Mouse (Mus musculus): ENCODE results near the gene Cutc. TPM values are rescaled to one million over a fixed set of nuclear protein-coding genes. Genes with fewer than 3 reads are reported as not detected.

Gene Cutc
- polyA plus RNA-seq, 1 experiment from 2014 or later, result 13.7 TPM

DNA sequence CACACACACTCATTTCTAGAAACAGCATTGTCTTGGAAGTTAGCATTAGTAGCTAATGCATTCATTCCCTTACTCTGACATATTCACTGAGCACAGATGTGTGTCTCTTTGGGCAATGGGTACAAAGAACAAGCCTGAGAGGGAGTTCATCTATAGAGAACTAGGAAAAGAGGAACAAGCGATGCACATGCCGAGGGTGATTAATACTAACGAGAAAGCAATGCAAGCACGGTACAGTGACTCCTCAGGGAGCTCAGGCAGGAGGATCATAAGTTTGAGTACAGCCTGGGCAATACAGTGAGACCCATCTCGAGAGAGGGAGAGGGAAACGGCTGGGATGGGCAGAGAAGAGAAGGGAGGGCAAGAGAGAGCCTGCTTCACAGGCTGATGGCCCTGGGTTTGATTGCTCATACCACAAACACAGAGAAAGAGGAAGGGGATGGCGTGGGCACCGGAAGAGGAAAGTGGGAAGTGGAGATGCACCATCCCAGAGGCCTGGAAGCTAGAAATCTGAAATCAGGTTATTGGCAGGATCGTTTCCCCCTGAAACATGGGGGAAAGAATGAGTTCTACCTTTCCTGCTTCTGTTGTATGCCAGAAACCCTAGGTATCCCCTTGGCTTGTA, 48.7 kb downstream of the Cutc start:
- no peaks in the 10 kb centered on the region for H3K9me3 ChIP-seq
- H3K4me1 ChIP-seq (replicated peaks), result no peaks in the 10 kb centered on the region
- WGBS, result 83% methylated on average over 9 of the region's 9 CpGs
- no peaks in the 10 kb centered on the region for H3K27me3 ChIP-seq
- no peak overlapping the region for H3K4me3 ChIP-seq (replicated peaks)
- ATAC-seq (ENCODE audit: insufficient number of reproducible peaks, insufficient read depth, low FRiP score, low TSS enrichment, low read depth), result no peak
- no peak overlapping the region for H3K4me2 ChIP-seq
- no peaks in the 10 kb centered on the region for H3K36me3 ChIP-seq
- H3K9ac ChIP-seq (replicated peaks), result no peak overlapping the region
- no peak overlapping the region for H3K27ac ChIP-seq

DNA sequence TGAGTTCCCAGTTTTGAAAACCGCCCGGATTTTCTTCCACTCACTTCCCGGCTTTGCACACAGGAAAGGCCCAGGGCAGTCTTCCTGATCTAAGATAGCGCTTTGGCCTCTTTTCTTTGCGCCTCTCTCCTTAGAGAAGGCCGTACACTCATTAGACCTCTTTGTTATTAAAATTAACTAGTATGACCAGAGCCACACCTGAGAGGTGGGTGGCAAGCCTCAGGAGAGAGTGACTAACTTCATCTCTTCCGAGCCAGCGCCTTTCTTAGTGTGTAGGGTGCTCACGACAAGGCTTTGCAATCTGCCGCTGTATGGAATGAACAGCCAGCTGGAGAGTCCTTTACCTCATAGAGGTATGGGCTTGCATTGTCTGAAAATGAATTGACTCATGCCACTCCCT, 51.1 kb downstream of the Cutc start:
- WGBS, result 89% methylated on average over 10 of the region's 10 CpGs
- Histone ChIP-seq H3K4me3 (replicated peaks) (no peak overlapping the region), H3K36me3 (no peaks in the 10 kb centered on the region), H3K4me1 (replicated peaks) (no peaks in the 10 kb centered on the region), H3K4me2 (no peak overlapping the region), H3K27ac (no peak overlapping the region), H3K9me3 (no peaks in the 10 kb centered on the region), H3K9ac (replicated peaks) (no peak overlapping the region), H3K27me3 (no peaks in the 10 kb centered on the region)
- no peak for ATAC-seq (ENCODE audit: insufficient number of reproducible peaks, insufficient read depth, low FRiP score, low TSS enrichment, low read depth)

DNA sequence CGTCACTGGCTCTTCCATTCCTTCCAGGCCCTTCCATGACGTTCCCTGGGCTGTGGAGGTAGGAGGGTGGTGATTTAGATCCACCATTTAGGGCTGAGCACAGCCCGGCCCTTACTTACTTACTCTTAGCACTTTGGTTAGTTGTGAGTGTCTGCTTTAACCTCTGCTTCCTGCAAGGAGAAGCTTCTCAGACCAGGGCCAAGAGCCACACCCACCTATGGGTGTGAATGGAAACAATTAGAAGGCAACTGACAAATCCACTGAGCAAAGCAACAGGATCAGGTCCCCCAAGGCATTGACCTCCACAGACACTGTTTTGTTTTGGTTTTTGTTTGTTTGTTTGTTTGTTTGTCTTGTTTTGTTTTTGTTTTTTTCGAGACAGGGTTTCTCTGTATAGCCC, 56.5 kb downstream of the Cutc start:
- H3K4me2 ChIP-seq, result no peak overlapping the region
- H3K9ac ChIP-seq (replicated peaks), result no peak overlapping the region
- H3K36me3 ChIP-seq, result no peaks in the 10 kb centered on the region
- no peaks in the 10 kb centered on the region for H3K27me3 ChIP-seq
- no peaks in the 10 kb centered on the region for H3K4me1 ChIP-seq (replicated peaks)
- WGBS, result 39% methylated on average over 4 of the region's 4 CpGs
- H3K27ac ChIP-seq, result no peak overlapping the region
- H3K4me3 ChIP-seq (replicated peaks), result no peak overlapping the region
- H3K9me3 ChIP-seq, result no peaks in the 10 kb centered on the region
- ATAC-seq (ENCODE audit: insufficient number of reproducible peaks, insufficient read depth, low FRiP score, low TSS enrichment, low read depth), result no peak

DNA sequence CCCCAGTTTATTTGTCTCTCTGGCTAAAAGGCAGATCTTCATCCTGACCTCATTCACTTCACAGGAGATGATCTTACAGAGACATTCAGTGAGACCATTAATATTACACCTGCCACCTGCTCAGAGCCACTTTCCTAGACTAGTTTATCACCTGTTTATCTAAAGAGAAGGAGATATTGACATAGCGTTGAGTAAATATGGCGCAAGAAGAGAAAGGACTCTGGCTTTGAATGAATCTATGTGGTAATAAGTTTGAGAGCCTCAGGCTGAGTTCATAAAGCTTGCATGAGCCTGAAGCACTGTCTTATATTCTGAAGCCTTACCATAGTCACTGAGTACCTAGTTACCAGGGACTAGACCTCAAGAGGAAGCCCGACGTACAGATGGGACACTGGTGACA, 58.6 kb downstream of the Cutc start:
- H3K9ac ChIP-seq (replicated peaks), result no peak overlapping the region
- 93% methylated on average over 4 of the region's 4 CpGs for WGBS
- no peak for ATAC-seq (ENCODE audit: insufficient number of reproducible peaks, insufficient read depth, low FRiP score, low TSS enrichment, low read depth)

DNA sequence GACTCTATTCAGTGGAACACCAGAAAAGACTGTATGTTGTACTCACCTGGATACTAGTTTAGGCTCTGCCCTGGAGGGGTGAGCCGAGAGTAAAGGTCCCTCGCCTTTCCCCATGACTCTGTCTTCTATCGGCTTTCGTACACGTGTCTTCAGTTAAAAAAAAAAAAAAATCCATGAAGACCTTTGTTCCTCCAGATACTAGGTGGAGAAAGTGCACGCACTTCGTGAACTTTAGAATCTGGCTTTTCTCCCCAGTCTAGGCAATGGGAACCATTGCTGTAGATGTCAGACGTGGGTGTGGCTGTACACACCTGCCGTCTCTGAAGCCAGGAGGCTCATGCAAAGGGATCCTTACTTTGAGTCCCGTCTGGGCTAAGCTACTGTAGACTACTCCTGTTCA, 60.5 kb downstream of the Cutc start:
- no peaks in the 10 kb centered on the region for H3K36me3 ChIP-seq
- no peaks in the 10 kb centered on the region for H3K4me1 ChIP-seq (replicated peaks)
- no peak for ATAC-seq (ENCODE audit: insufficient number of reproducible peaks, insufficient read depth, low FRiP score, low TSS enrichment, low read depth)
- H3K9ac ChIP-seq (replicated peaks), result no peak overlapping the region
- WGBS, result 83% methylated on average over 10 of the region's 10 CpGs
- H3K27ac ChIP-seq, result no peak overlapping the region
- no peaks in the 10 kb centered on the region for H3K27me3 ChIP-seq
- no peak overlapping the region for H3K4me3 ChIP-seq (replicated peaks)
- H3K4me2 ChIP-seq, result no peak overlapping the region
- H3K9me3 ChIP-seq, result no peaks in the 10 kb centered on the region

More for the DNA sequence above, 58.6 kb downstream of the Cutc start:
- Histone ChIP-seq H3K36me3 (no peaks in the 10 kb centered on the region), H3K4me1 (replicated peaks) (no peaks in the 10 kb centered on the region), H3K27ac (no peak overlapping the region), H3K4me2 (no peak overlapping the region), H3K9me3 (no peaks in the 10 kb centered on the region), H3K27me3 (no peaks in the 10 kb centered on the region), H3K4me3 (replicated peaks) (no peak overlapping the region)

DNA sequence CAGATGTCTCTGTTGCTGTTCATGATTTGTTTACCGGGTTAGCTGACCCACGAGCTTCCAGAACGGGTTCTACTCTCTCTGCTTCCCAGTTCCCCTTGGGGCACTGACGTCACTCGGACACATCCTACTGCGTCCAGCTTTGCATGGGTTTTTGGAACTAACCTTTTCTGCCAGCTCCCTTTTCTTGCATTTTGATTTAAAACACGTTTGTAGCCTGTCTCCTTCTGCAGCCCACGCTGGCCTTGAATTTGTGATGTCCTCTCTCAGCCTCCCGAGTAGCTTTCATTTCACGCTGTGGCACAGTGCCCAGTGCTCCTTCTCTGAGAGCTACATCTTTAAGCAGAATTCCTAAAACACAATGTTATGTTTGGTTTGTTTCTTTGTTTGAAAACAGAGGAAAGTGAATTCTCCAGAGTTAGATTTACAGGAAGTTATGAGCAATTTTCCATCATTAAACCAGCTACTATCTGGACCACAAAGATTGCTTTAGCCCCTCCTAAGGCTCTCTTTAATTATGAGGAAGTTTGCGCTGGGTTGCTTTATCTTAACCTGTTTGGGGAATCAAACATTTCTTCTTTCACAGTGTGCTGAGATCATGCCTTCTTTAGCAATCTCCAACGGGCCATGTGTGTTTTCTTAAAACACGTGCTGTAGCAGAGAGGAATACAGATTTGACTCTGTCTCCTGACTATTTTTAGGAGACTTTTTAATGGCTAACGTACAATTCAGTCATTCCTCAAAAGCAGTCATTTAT, 63.0 kb downstream of the Cutc start:
- no peak overlapping the region for H3K4me2 ChIP-seq
- 72% methylated on average over 14 of the region's 14 CpGs for WGBS
- H3K9ac ChIP-seq (replicated peaks), result no peak overlapping the region

More for the DNA sequence above, 63.0 kb downstream of the Cutc start:
- no peaks in the 10 kb centered on the region for H3K36me3 ChIP-seq
- H3K27me3 ChIP-seq, result no peaks in the 10 kb centered on the region
- H3K4me1 ChIP-seq (replicated peaks), result no peaks in the 10 kb centered on the region
- H3K27ac ChIP-seq, result no peak overlapping the region
- no peaks in the 10 kb centered on the region for H3K9me3 ChIP-seq
- ATAC-seq (ENCODE audit: insufficient number of reproducible peaks, insufficient read depth, low FRiP score, low TSS enrichment, low read depth), result no peak
- no peak overlapping the region for H3K4me3 ChIP-seq (replicated peaks)

Other genes starting within 250 kb of the Cutc start
- gene Got1, start 228.4 kb upstream of the Cutc start, polyA plus RNA-seq (2016; fragmentation: Nextera tagmentation; extraction: Ambion mirVana), result 41.6 and 42.5 TPM in 2 replicates
- not detected in 2 replicates for gene Nkx2-3, start 140.7 kb upstream of the Cutc start, polyA plus RNA-seq (2016; fragmentation: Nextera tagmentation; extraction: Ambion mirVana)
- 16.8 and 20.4 TPM in 2 replicates for gene Slc25a28, start 78.1 kb upstream of the Cutc start, polyA plus RNA-seq (2016; fragmentation: Nextera tagmentation; extraction: Ambion mirVana)
- gene Entpd7, start 63.3 kb upstream of the Cutc start, polyA plus RNA-seq (2016; fragmentation: Nextera tagmentation; extraction: Ambion mirVana), result 10.5 and 11.6 TPM in 2 replicates
- gene Cox15, start within 50 bp of the Cutc start, polyA plus RNA-seq (2016; fragmentation: Nextera tagmentation; extraction: Ambion mirVana), result 15.1 and 15.2 TPM in 2 replicates
- not detected in 2 replicates for gene Abcc2, start 29.2 kb downstream of the Cutc start, polyA plus RNA-seq (2016; fragmentation: Nextera tagmentation; extraction: Ambion mirVana)
- gene Dnmbp, start 187.2 kb downstream of the Cutc start, polyA plus RNA-seq (2016; fragmentation: Nextera tagmentation; extraction: Ambion mirVana), result 28.7 and 29.3 TPM in 2 replicates
- 0.15 TPM in 1 of 2 replicates, not detected in the other for gene Cpn1, start 233.6 kb downstream of the Cutc start, polyA plus RNA-seq (2016; fragmentation: Nextera tagmentation; extraction: Ambion mirVana)